Mouse (Mus musculus) embryo, embryonic 10 days (tissue): ENCODE results near the gene Dnajc10.
A peak's percentile ranks its signal among the peaks of the same experiment; 100 is the strongest.

Experiments
- DNase-seq: peaks from one replicate; pipeline ENCODE4 v3.0.0-alpha.2; 2015; ENCODE audit warnings: low spot score

The Dnajc10 gene

DNA sequence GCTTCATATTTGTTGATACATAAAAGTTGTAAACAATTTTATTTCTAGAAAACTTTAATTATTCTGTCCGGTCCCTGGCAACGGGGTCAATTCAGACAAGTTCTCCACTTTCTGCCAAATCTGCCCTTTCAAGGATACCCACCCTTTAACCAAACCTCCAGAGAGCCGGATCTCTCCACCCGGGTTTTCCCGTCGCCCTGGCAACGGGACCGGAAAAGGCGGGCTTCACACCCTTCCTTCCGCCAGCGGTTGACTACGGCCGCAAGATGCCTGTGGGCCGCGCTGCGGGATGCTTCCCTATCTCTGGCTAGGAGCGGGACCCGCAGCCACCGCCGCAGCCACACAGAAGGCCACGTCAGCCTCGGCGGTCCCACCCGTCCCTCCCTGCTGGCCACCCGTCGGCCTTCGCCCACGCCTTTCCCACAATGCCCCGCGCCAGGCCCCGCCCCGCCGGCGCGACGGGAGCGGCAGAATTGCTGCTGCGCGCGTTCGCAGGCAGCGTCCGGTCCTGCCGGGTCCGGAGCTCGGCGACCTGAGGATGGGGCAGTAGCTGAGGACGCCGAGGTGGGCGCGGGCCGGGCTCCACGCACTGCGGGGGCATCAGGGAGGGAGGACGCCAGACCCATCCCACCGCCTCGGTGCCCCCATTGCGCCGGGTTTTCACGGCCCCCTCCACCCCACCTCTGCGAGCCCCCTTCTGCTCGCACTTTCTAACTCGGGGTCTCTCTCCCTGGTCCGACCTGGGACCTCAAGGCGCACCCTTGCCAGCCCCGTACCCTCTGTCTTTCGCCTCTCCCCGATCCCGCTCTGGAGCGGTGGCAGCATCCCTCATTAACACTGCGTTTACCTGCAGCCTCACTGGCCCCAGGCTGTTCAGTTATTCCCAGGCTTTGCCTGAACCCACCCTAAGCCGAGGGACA is at the start of gene Dnajc10:
Dnajc10 (plus strand) TSS at position 225 of the 920 bp plus-strand sequence.
- peak; percentile 92 for DNase-seq

- peak; percentile 88 for DNase-seq
Observed at GRCm38 (mm10) chr2:80266894-80267293, 48.4 kb upstream of the Dnajc10 start.

- DNase-seq = peak; percentile 78
Observed at GRCm38 (mm10) chr2:80268053-80268452, 47.2 kb upstream of the Dnajc10 start.

- DNase-seq = no peak
Observed at GRCm38 (mm10) chr2:80271431-80271830, 43.8 kb upstream of the Dnajc10 start.

DNA sequence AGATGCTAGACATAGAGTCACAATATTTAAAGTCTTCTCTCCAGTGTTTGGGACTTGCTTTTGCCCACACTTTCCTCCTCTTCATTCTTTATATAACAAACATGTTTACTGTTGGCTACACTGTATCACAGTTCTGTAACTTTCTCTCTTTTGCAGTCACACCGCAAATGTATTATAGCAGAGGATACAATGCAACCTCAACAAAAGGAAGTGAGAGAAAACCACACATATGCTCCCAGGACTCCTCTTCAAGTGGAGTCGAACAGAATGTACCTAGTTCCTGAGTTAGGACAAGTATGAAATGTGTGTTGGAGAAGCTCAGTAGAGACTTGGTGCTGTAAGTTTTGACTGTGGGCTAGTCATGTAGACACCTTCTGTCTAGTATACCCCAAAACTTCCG is 42.2 kb upstream of the Dnajc10 start:
- DNase-seq = no peak

GRCm38 (mm10) chr2:80273763-80274162 is 41.5 kb upstream of the Dnajc10 start:
- no peak for DNase-seq

- peak; percentile 66 for DNase-seq
Observed at GRCm38 (mm10) chr2:80275136-80275535, 40.1 kb upstream of the Dnajc10 start.

DNA sequence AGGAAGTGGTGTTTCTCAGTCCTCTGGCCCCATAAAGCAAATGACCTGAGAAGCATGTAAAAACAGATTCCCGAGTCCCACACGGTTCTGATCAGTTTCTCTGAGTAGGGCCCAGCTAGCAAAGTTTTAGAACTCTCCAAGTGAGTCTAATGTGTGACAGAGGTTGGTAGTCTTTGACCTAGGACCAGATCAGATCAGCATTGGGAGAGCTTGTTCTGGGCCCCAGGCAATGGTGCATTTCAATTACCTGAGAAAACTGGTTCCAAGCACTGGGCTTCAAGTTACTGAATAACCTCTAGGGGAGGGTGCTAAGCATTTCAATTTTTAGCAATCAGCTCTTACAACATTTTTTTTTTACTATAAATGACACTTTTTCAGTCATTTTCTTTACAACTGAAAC is 33.1 kb upstream of the Dnajc10 start:
- DNase-seq = no peak

DNA sequence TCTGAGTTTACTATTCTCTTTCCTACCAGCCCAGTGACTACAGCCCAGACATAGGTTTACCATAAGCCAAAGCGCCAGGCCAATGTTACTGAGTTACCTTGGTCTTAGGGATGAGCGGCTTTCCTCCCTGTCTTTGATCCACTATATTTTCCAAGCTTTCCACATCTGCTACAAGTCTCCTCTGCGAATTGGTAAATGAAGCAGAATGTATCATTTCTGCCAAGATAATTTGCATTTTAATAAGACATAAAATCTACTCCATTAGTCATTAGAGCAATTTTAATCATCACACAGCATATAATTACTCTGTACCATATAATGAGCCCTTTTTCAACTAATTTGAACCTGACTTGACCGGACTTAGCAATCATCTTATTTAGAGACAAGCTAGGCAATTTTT is 28.9 kb upstream of the Dnajc10 start:
- no peak for DNase-seq

DNA sequence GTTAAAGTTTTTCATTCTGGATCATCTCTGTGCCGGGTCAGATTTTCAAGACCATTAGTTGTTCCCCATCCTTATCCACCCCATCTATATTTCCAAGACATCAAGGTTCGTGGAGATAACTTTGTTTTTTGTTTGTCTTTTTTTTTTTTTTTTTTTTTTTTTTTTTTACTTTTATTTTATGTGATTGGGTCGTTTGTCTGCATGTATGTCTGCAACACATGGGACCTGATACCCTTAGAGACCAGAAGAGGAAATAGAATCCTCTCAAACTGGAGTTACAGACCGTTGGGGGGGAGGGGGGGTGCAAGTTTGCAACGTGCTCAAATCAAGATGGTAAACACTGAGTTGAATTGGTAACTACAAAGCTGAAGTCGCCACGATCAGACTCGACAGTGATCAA is 23.1 kb upstream of the Dnajc10 start, which contains the start of gene Prdx6b:
Prdx6b (plus strand) TSS at position 301 of the 400 bp plus-strand sequence.
- no peak for DNase-seq

GRCm38 (mm10) chr2:80298334-80298733 is 16.9 kb upstream of the Dnajc10 start:
- no peak for DNase-seq

DNA sequence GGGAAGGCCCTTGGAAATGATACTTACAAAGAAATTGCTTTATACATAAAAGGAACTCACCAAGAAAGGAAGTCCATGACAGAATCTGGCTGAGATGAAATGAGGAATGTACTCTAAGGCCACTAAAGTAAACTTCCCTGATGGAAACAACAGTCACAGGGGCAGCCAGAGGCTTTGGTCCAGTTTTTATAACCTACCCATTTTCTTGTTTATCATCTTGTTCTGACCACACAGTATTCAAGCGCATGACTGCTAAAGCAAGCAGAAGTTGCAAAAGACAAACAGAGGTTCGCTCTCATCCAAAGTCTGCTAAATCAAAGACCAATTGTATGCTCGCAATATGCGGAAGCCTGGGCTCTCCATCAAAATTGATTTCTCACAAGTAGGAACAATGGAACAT is 14.5 kb upstream of the Dnajc10 start:
- no peak for DNase-seq

DNA sequence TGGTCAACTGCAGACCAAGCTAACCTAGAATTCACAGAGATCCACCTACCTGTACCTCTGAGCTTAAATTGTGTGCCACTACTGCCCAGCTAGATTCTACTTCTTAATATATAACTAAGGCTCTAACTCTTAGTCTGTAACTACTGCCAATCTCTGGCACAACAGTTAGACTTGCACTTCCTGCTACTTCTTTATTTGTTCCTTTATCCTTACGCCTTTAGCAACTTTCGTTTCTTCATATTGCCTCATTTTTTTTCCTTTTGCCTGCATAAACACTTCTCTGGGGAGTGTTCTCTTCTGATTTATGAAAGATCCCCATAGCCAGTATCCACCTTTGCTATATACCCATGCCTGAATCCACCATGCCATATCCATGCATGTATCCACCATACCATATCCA is 11.3 kb upstream of the Dnajc10 start:
- DNase-seq = no peak

- no peak for DNase-seq
Observed at GRCm38 (mm10) chr2:80307701-80308100, 7.6 kb upstream of the Dnajc10 start.

DNA sequence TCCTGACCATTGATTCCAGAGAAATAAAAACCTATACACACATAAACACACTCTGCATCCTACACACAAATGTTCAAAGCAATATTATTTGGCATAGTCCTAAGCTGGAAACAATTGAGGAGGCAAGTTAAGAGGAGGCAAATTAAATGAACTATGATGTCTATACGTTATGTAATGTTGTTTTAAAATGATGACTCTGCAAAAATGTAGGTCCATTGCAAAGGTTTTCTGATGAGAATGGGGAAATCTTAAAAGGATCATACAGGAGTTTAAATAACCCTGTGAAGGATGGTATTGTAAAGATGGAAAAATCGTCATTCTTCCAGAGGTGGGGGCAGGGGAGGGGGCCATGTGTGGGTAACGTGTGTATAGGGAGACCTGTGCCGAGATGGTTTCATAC is 5.5 kb upstream of the Dnajc10 start:
- DNase-seq = no peak

GRCm38 (mm10) chr2:80310772-80311171 is 4.5 kb upstream of the Dnajc10 start:
- DNase-seq = no peak

DNA sequence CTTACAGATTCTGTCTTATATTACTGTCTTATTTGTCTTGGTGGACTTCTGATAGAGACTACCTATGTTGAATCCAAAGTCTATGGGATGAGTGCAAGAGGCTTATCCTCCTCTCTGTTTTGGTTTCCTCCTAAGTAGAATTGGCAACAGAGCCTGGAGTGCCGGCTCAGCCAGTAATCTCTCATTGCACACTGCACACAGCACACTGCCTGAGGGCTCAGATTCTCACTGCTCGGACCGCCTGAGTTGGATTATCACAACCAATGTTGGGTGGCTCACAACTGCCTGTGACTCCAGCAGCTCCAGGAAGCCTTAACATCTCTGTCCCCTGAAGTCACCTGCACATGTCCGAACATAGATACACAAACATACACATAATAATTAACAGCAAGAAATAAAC is 3.9 kb upstream of the Dnajc10 start:
- DNase-seq = no peak

- DNase-seq = no peak
Observed at GRCm38 (mm10) chr2:80314201-80314600, 1.1 kb upstream of the Dnajc10 start.

DNA sequence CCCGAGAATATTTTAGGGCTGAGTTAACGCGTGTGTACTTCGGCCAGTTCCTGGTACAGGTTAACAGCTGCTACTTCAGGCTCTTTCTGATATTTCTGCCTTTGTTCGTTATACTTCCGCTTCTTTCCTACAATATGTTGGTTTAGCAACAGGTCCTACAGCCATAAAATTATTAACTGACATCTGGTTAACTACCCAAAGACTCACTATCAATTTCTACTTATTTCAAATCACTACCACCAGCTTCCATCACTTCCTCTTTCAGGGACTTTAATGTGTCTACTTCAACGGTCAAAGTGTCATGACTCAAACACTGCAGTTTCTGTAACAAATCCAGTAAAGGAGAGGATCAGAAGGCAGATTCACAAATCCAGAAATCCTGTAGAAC is 418 bp upstream of the Dnajc10 start:
- DNase-seq = no peak

DNA sequence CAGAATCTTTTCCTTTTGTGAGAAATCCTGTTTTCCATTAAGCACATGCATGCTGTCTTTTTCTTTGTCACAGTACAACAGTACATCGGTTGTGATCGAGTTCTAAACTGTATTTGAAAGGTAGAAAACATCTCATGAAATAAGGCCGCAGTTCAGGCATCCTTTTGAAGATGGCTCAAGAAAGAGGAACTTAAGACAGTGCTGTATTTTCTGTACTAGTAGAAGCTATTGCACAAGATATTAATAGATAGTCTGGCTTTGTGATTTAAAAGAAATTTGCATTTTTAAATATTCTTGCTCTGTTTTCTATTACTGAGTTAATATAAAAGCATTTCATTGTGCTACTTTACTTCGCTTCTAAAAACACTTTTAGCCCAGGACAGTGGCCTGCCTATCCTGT is 7.6 kb downstream of the Dnajc10 start:
- DNase-seq = no peak

DNA sequence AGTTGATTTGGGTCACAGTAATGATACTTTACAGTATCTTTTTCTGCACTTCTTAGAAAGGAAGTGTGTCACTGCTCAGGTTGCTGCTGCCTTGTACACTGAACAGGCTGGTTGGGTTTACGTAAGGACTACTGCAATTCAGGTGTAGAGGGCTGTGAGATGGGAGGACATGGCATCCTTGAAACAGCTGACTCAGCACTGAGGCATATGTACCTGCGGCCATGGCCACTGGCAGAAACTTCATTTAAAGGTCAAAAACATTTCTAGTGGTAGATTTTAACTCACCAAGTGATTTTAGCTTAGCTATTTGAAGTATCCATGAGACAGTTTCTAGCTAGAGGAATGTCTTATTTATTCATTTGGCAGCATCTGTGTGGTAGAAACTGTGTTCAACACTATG is 10.5 kb downstream of the Dnajc10 start:
- no peak for DNase-seq

DNA sequence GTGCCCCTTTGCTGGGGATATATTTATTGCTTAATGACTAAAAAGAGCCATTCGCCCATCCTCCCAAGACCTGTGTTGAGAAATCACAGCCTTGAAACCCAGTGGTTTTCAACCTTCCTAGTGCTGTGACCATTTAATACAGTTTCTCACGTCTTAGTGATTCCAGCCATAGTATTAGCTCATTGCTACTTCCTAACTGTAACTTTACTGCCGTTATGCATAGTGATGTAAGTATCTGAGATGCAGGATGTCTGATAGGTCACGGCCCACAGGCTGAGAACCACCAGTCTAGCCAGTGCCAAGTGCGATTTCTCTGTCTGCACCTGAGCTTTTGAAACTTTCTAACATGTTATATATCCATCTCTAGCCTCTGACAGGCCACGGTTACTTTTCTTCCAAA is 12.0 kb downstream of the Dnajc10 start:
- no peak for DNase-seq

DNA sequence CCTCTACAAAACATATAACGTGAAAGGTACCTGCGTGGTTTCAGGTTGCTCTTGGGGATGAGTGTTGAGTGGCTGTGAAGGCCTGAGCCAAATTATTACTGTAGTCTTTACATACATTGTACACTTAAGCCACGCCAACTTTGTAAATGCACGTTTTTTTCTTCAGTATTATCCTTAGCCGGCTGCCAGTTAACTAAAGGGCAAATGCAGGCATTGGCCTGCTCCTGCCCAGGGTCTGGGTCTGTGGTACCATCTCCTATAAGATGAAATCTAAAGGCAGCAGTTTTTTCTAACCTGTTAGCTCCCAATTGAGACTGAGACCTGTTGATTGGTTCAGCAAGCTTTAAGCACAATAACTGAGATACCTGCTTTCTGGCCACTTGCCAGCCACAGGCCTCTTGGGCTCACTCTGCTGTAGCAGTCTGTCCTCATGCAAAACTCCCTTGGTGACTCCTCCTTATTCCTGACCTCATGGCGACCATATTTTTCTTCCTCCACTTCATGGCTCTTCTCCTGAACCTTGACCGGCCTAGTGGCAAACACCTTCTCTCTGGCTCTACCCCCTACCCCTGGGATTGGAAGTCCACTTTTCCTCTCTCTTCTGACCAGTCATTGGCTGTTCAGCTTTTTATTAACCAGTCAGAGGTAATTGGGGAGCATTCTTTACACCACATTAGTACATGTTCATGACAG is 13.8 kb downstream of the Dnajc10 start:
- no peak for DNase-seq
